Mouse (Mus musculus) CD4-positive, CD25-positive, alpha-beta regulatory T cell, adult 4 months (primary cell): ENCODE measurements around the gene Clk3. TPM values are rescaled to one million over a fixed set of nuclear protein-coding genes. Genes with fewer than 3 reads are reported as not detected.

Experiments used
- ATAC-seq: one replicate; pipeline ENCODE4 v1.8.0; 2017
- polyA plus RNA-seq, 2 experiments: library from polyadenylated mRNA; unstranded; fragments of 100-300 nt; shearing (Covaris generic); gene quantifications; one replicate each; pipeline ENCODE4 v1.2.1; 2017

The Clk3 gene
- polyA plus RNA-seq, 2 experiments from 2014 or later = 95.0 to 107 TPM

DNA sequence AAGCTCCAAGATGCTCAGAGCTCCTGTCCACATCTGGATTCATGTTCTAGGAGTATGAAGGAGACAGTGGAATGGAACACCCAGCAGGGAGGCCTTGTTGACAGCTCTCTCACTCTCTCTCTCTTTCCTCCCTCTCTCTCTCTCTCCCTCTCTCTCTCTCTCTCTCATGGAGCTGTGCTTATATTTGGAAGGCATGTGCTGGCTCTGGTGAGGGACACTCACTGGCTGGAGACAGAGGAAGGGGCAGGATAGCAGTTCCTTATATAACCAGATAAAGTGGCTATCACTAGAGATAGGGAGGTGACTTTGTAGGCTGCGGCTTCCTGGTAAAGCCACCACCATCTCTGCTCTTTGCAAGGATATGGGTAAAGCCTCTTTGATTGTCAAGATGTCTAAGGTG is 4.6 kb upstream of the Clk3 start:
- no peak for ATAC-seq

GRCm38 (mm10) chr9:57769539-57770069 is 3.9 kb upstream of the Clk3 start:
- ATAC-seq = no peak

DNA sequence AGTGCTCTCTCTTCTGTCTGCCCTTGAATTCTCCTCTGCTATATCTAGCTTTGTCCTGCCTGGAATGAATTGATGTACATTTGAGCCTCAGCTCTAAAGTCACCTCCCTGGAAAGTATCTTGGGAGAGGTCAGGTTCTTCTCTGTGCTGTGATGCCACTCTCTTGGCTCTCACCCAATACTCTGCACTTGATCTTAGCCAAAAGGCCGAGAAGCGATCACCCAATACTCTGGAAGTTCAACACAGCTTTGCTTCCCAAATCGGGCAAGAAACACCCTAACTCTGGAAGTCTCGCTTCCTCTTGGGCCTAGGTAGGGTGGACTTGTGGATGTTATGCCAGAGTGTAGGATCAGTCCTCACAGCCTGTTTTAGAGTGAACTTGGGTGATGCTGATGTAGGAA is 1.6 kb upstream of the Clk3 start:
- ATAC-seq = no peak

DNA sequence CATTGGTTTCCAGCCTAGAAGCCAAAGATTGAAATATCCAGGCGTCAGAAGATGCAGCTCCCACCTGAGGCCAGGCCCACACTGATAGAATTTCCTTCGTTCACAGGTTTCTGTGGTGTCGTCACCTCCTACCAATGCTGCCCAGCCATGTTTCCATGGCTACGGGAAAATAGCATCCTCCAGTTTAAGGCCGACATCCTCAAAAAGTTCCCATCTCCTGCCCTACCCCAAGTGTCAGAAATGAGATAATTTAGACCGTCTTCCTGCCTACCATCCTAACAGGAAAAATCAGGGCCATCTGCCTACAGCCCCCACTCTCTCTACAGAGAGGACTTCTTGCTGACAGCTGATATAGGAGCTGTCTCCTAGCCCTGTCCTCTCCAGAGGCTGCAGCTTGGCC is 771 bp upstream of the Clk3 start:
- ATAC-seq = no peak

- ATAC-seq = peak; percentile 78
Measured at GRCm38 (mm10) chr9:57764974-57765363, 691 bp downstream of the Clk3 start.

- ATAC-seq = peak; percentile 13
Measured at GRCm38 (mm10) chr9:57764147-57764973, 1.3 kb downstream of the Clk3 start.

- no peak for ATAC-seq
Measured at GRCm38 (mm10) chr9:57762563-57762991, 3.1 kb downstream of the Clk3 start.

DNA sequence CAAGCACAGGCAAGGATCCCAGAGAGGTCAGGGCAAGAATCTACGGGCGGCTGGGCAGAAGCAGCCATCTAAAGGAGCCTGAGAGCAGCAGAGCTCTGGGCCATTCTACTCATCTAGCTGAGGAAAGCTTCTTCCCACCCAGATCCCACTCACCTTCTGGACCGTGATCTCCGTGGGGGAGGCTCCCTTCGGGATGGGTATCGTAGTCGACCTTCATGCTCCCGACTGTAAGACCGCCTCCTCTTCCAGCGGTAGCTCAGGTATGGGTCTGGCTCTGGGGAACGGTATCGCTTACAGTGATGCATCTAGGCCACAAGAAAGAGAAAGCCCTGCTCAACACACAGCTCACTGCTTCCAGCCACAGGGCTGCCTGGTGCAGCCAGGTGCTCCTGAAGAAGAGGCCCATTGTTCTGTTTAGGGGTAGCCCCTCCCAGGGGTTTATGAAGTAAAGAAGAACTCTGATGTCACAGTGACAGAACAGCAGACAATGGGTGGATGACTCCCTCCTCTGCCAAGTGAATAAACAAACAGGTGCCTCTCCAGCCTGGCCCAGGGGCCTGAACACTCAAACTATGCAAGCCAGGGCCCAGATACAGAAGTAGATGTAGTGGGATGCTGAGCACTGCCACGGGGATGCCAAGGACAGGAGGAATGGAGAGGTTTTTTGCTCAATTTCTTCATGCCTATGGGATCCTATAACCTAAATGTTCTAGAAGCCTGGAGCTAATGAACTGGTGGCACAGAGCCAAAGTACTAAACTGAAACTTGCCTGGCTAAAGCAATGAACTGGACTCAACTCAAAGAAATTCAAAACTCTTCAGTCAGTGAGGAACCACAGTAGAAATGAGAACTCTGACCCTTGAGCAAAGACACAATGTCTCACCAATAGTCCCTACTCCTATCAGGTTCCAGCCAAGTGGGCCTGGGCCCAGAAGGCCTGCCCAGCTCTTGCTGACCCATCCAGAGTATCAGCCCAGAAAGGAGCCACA is 3.8 kb downstream of the Clk3 start:
- no peak for ATAC-seq

DNA sequence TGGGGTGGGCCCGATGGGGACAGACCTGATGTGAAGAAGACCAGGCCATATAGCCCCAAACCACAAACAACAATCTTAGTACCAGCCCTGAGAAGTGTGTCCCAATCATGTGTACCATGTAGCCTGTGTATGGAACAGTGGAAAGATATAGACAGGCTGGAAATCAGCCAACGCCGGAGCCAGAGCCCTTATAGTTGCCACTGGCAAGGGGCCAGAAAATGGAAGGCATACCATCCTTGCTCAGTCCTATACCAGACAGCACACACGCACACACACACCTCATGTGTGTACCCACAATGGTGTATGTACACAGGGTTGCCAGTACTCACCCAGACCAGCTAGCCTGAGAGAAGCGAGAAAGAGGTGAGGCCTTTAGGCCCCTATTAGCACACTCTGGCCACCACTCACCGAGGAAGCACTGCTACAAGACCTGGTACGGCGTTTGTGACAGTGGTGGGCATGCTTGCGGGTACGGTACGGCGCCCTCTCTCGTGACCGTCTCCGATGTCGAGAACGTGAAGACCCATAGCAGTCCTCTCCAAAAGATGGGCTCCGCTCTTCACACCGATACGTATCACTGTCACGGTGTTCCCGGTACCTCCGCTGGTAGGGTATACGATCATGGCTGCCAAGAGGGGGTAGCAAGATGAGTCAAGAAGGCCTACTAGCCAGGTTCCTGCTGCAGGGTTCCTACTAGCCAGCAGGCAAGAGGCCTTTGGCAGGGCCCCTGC is 5.1 kb downstream of the Clk3 start:
- ATAC-seq = no peak

- ATAC-seq = peak; percentile 67
Measured at GRCm38 (mm10) chr9:57759289-57759688, 6.4 kb downstream of the Clk3 start.

GRCm38 (mm10) chr9:57758528-57758927 is 7.1 kb downstream of the Clk3 start:
- no peak for ATAC-seq

GRCm38 (mm10) chr9:57757578-57757977 is 8.1 kb downstream of the Clk3 start:
- ATAC-seq = no peak

DNA sequence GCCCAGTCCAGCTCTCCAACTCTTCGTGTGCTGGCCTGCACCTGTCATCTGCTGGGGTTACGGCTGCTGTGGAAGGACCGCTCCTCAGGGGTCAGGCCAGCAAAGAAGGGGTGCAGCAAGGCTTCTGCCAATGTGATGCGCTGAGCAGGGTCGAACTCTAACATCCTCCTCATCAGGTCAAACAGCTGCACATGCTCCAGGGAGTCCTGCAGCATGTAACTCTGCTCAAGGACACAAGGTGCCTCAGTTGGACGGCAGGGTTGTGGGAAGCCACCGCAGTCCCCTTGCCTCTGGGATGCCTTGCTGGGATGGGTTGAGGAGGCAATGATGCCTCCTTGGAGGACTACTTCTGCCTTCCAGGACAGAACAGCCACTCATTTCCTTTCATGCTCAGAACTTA is 14.8 kb downstream of the Clk3 start:
- no peak for ATAC-seq

DNA sequence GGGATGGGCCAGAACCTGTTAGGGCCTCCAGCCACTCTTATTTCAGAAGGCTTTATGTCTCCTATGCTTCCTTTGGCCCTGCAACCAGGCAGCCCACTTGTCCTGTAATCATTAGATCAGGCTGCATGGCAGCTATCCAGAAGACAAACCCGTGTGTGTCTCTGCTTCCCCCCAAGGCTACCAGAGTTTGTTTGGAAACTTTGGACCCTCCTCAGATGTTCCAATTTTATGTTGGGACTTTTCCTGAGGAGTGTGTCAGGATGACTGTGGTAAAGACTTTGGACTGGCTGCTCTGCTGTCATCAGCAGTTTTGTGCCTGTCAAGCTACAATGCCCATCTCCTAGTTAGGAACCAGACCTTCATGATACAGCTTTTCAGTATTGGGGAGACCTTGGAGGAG is 16.8 kb downstream of the Clk3 start:
- no peak for ATAC-seq

GRCm38 (mm10) chr9:57748137-57748536 is 17.5 kb downstream of the Clk3 start:
- ATAC-seq = no peak

GRCm38 (mm10) chr9:57747067-57747466 is 18.6 kb downstream of the Clk3 start:
- no peak for ATAC-seq

GRCm38 (mm10) chr9:57744462-57745091 is 21.1 kb downstream of the Clk3 start:
- peak; percentile 76 for ATAC-seq

- ATAC-seq = no peak
Measured at GRCm38 (mm10) chr9:57739863-57740262, 25.8 kb downstream of the Clk3 start.

DNA sequence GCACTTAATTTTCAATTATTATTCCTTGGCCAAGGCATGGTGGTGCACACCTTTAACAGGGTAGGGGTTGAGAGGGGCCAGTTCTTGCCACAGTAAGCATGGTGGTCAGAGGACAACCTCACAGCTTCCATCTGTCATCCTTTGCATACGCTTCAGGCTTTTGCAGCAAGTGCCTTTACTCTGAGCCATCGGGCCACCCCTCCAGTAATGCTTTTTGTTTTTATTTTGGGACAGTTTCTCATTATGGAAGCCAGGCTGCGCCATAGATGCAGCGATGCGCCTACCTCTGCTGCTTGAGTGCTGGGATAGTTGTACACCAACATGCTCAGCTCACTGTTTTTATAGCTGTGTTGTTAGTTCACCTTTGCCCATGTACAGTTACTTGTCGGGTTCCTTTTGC is 32.1 kb downstream of the Clk3 start:
- no peak for ATAC-seq

DNA sequence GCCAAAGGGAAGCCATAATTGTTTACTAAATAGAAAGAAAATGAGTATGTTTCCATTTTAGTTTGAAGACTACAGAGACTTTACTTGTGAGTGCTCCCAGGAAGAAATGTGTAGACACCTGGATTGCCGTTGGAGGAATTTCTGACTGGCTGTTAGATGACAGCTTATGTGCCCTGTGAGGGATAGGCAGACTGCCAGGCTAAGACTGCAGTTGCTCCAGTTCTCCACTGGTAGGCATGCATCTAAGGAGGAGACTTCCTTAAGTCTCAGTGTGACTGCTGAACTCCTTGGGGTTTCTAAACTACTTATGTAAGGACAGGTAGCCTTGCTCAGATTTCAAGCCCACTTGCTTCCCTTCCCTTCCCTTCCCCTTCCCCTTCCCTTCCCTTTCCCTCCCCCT is 37.3 kb downstream of the Clk3 start:
- no peak for ATAC-seq

DNA sequence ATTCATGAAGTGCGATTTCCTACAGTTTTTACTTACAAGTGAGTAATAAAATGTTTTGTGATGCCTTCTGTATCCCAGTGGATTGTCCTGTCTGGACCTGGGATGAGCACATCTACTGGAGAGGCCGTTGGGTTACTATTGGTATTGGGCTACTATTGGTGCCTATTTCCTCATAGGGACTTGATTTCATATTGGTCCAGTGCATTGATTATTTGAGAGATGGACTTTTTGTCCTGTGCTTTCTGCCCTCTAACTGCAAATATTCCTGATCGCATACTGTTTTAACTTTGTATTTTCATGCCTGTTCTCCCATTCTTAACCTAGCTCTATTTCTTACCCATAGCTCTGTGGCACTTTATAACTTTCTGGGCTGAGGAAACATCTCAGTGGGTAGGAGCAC is 41.0 kb downstream of the Clk3 start:
- no peak for ATAC-seq

- no peak for ATAC-seq
Measured at GRCm38 (mm10) chr9:57723796-57724195, 41.9 kb downstream of the Clk3 start.
